Mouse (Mus musculus) megakaryocyte, embryonic 14.5 days (primary cell): ENCODE results near the gene Grin2d.

ENCODE experiments used
- FLI1 ChIP-seq: IDR thresholded peaks from 2 replicates; pipeline ENCODE4 v1.6.1; 2012; ENCODE audit warnings: low read length, inconsistent platforms, mixed read lengths
- GATA1 ChIP-seq: IDR thresholded peaks from 3 replicates; pipeline ENCODE4 v1.6.1; 2012; ENCODE audit warnings: mixed read lengths, low read length, inconsistent platforms, borderline replicate concordance

DNA sequence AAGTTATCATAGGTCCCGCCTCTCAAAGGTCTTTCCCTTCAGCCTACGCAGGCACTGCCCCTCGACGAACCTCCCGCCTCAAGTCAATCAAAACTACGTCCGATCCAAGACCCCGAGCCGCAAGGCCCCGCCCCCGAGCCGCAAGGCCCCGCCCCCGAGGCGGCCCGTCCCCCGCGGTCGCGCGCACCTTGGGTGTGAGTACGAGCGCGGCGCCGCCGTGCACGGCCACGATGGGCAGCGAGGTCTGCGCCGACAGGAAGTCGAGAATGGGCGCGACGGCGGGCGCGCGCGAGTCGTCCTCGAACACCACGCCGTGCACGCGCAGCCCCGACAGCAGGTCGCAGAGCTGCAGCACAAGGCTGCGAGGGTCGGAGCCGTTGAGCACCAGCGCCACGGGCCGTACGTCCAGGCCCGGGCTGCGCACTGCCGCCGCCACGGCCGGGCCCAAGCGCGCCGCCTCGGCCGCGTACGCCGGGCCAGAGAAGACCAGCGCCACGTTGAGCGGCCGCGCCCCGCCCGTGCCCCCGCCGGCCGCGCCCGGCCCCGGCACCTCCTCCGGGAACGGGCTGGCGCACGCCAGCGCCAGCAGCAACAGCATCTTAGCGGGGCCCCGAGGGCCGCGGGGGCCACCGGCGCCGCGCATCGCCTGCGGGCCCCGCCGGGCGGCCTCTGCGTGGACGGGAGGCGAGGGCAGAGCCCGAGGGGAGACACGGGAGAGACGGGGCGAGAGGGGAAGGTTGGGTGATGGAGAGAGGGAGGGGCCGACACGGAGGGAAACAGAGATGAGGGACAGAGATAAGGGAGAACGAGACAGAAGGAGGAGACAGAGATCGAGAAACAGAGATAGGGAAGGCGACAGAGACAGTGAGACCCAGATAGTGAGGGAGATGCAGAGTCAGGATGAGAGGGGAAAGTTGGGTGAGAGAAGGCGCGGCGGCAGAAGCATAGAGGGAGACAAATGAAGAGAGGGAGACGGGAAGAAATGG is 12.0 kb downstream of the Grin2d start:
- TF ChIP-seq GATA1 (no peak), FLI1 (no peak)
